Mouse (Mus musculus) lung, postnatal 0 days (tissue): ENCODE results near the gene Ifrd2.

Experiments
- CTCF ChIP-seq: IDR thresholded peaks from 2 replicates; pipeline ENCODE4 v1.5.1; 2016; ENCODE audit warnings: antibody characterized with exemption, mild to moderate bottlenecking
- EP300 ChIP-seq: IDR thresholded peaks from 2 replicates; pipeline ENCODE4 v1.6.1; 2016; ENCODE audit warnings: antibody characterized with exemption, mild to moderate bottlenecking, control low read depth

DNA sequence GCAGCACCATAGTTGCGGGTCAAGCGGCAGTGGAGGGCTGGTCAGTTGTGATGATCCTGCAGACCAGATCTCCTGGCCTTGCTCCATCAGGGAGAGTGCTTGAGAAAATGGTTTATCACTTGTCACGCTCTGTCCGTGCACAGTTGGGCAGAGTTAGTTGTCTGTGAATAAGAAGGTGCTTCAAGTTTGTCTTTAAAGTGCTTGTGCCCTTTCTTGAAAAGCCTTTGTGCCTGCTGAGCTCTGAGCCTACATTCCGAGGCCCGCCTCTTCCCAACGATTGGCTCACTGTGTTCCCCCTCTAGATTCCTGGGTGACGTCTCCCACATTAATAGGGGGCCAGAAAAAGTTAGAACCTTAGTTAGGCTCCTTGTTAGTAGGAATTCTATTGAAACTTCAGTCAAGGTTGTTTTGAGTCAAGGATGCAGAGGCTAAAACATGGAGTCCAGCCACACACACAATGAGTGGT is 35.5 kb upstream of the Ifrd2 start:
- TF ChIP-seq CTCF (no peak), EP300 (no peak)
